Comparison of ENCODE assay signal across 8 mouse cellular contexts in genomic region chr14:53703593-53703992, GRCm38 (mm10).
DNase-seq lines count a peak whose midpoint lies in the region; ATAC-seq and TF ChIP-seq lines count a peak whose summit lies in the region.
"Not testable (repeated sequence)": the region's sequence is repeated elsewhere in the genome, so short reads cannot be mapped to it uniquely, and the experiment has no call there.

No protein-coding gene starts in this region.

- peak; percentile 16 for DNase-seq in 416B (ENCODE audit: low read depth)
- DNase-seq in brain, adult 2 months (ENCODE audit: low read depth, low spot score), result peak; percentile 31
- not testable (repeated sequence) for DNase-seq in liver, embryonic 14.5 days (ENCODE audit: low read depth in 3 of 3, low spot score in 3 of 3); midbrain, embryonic 11.5 days (ENCODE audit: low spot score, missing footprints)
- peak; percentile 23 for DNase-seq in naive thymus-derived CD4-positive, alpha-beta T cell, adult 2 months (ENCODE audit: low read depth)
- DNase-seq in thymus, postnatal 14 days, result peak; percentile 30

- not testable (repeated sequence) for H3K27ac ChIP-seq in hindbrain, embryonic 16.5 days (ENCODE audit: low read depth, low read length); liver, embryonic 14.5 days; midbrain, embryonic 11.5 days (ENCODE audit: low read depth, low read length)

- not testable (repeated sequence) for H3K9ac ChIP-seq in hindbrain, embryonic 16.5 days (ENCODE audit: low read depth, low read length); liver, embryonic 14.5 days (replicated peaks); midbrain, embryonic 11.5 days (ENCODE audit: low read length)

- not testable (repeated sequence) for H3K27me3 ChIP-seq in hindbrain, embryonic 16.5 days (replicated peaks; ENCODE audit: control insufficient read depth, insufficient read depth, low read length); liver, embryonic 14.5 days (ENCODE audit: control insufficient read depth, insufficient read depth, low read length); midbrain, embryonic 11.5 days (ENCODE audit: control insufficient read depth, insufficient read depth, low read length)

- TF ChIP-seq CTCF in liver, embryonic 14.5 days (IDR thresholded peaks at IDR 0.05; ENCODE audit: low read depth), result peak; percentile 17; the same call in 1 of the 2 replicates

- H3K36me3 ChIP-seq in hindbrain, embryonic 16.5 days (ENCODE audit: control insufficient read depth, insufficient read depth, low read length); liver, embryonic 14.5 days (replicated peaks; ENCODE audit: control insufficient read depth, insufficient read depth, low read depth); midbrain, embryonic 11.5 days (ENCODE audit: control insufficient read depth, insufficient read depth, low read length): not testable (repeated sequence)

- WGBS in hindbrain, embryonic 16.5 days, result 28% methylated on average over 1 of the region's 1 CpGs
- 4% methylated on average over 1 of the region's 1 CpGs for WGBS in liver, embryonic 14.5 days (ENCODE audit: insufficient replicate concordance)
- 35% methylated on average over 1 of the region's 1 CpGs for WGBS in midbrain, embryonic 11.5 days

- H3K9me3 ChIP-seq in hindbrain, embryonic 16.5 days (ENCODE audit: control insufficient read depth, low read length); liver, embryonic 14.5 days (ENCODE audit: control insufficient read depth, low read length); midbrain, embryonic 11.5 days (ENCODE audit: control insufficient read depth, low read length): not testable (repeated sequence)

- ATAC-seq in frontal cortex, adult (ENCODE audit: low TSS enrichment), result peak; percentile 82
- ATAC-seq in hindbrain, embryonic 16.5 days, result 0 out of 2 replicates have a peak, but pooled peaks have one; percentile 42
- ATAC-seq in liver, embryonic 14.5 days (ENCODE audit: insufficient read depth), result not testable (repeated sequence)
- ATAC-seq in midbrain, embryonic 11.5 days (ENCODE audit: low FRiP score), result peak; percentile 68

- not testable (repeated sequence) for H3K4me1 ChIP-seq in hindbrain, embryonic 16.5 days (ENCODE audit: control insufficient read depth, insufficient read depth, low read depth, low read length); liver, embryonic 14.5 days (replicated peaks; ENCODE audit: control insufficient read depth in 2 of 2, insufficient read depth in 2 of 2, low read length in 1 of 2); midbrain, embryonic 11.5 days (ENCODE audit: control insufficient read depth, insufficient read depth, low read length)

- not testable (repeated sequence) for TF ChIP-seq EP300 in liver, embryonic 14.5 days (IDR thresholded peaks at IDR 0.05; ENCODE audit: low read depth)

- H3K4me3 ChIP-seq in hindbrain, embryonic 16.5 days (ENCODE audit: low read length); liver, embryonic 14.5 days (ENCODE audit: insufficient read depth in 1 of 2, low read depth in 2 of 2, low read length in 2 of 2); midbrain, embryonic 11.5 days (ENCODE audit: low read depth, low read length): not testable (repeated sequence)

- H3K4me2 ChIP-seq in hindbrain, embryonic 16.5 days (ENCODE audit: low read length); liver, embryonic 14.5 days (ENCODE audit: low read depth); midbrain, embryonic 11.5 days: not testable (repeated sequence)
